Mouse (Mus musculus) gastrocnemius, postnatal 4 days (tissue): ENCODE measurements at regions not wholly inside any gene's neighbourhood (a gene's known extent, or its start where the extent isn't known, plus 50 kb on each side); places are given as distances from the start of the nearest gene placed in this dataset.

Experiments used
- DNase-seq, 2 experiments: peaks; one replicate each; pipeline ENCODE4 v3.0.0; 2021 to 2022; ENCODE audit warnings: low spot score in 2 of 2, mixed read lengths in 2 of 2

DNA sequence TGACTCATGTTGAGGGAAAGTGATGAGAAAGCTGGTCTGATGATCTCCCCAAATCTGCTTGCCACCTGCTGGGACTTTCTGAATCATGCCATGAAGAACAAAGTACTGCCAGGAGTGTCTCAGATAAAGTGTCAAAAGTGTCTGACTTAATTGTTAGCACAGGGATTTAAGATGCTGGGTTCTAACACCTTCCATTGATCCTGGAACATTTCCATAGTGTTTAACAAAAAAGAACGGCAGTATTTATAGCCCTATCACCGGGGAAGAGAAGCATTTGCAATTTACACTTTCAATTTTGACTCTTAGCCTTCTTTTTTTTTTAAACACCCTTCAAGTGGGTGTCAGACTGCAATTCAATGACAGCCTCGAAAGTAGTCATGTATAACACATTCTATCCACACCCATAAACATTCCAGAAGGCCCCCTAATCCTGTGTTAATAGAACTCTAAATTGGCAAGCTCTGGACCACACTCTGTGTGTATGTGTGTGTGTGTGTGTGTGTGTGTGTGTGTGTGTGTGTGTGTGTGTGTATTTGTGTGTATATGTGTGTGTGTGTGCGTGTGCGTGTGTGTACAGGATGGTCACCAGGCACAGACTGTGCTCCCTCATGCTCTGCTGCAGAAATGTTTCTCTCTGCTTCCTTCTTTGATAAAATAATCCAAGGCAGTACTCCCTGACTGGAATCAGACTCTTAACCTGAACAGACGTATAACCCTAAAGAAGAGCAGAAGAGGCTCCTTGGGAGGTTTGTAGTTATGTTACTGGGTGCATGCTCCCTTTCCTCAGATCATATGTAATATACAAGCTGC lies 313.2 kb downstream of the Rnd3 start:
- no peak for DNase-seq

DNA sequence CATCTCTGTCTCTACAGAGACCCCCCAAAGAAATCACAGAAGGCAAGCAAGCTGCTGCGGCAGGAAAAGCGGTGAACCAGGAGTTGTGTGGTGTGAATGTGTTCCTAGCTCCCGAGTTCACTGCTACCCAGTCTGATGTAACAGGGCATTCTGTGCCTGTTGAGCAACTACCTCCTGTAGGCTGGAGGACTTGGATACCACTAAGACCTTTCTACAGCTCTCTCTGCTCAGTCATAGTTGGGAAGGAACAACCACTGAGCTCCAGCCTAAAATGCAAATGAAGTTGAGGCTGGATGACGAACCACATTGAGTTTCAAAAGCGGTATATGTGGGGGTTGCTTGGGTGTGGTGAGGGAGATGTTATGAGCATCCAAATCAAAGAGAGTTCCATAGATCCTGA lies 315.1 kb downstream of the Rnd3 start:
- DNase-seq = no peak

DNA sequence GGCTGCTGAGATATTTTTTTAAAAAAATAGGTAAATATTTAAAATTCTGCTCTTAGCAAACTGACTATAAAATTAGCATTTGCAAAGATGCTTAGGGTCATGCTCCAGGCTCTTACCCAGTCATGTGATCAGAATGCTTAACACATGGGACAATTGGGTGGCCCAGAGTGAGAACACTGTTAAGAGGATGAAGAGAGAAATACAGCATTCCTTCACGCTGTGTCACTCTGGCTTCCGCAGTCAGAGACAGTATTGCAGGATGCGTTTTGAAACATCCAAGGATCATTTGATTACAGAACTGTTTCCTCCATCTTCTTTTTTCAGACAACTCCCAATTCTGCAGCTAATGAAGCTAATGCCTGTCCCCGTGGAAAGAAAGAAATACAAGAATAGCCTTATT lies 316.4 kb downstream of the Rnd3 start:
- no peak for DNase-seq

DNA sequence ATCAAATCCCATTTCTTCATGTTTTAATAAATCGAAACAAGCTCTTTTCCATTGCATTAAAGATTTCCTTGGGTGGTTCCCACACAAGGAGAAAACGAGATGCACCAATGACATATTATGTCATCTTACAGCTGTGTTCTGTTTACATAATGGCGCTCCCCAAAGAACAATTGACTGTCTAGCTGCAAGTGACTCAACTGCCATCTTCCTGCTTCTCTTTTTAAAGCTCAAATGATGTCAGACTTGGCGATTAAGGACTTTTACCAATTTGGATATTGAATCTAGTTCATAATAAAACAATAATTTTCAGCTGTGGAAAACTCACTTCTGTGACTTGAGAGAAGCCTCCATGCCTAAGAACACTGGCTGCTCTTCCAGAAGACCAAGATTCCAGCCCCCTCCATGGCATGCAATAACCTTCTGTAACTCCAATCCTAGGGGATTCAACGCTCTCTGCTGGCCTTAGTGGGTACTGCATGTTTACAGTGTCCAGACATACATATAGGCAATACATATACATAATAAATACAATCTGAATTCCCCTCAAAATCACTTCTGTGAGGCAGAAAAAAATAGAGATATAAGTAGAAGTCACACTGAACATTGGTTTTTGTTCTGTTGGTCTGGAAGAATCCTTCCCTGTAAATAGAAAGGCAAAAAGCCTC lies 318.7 kb downstream of the Rnd3 start:
- no peak for DNase-seq

DNA sequence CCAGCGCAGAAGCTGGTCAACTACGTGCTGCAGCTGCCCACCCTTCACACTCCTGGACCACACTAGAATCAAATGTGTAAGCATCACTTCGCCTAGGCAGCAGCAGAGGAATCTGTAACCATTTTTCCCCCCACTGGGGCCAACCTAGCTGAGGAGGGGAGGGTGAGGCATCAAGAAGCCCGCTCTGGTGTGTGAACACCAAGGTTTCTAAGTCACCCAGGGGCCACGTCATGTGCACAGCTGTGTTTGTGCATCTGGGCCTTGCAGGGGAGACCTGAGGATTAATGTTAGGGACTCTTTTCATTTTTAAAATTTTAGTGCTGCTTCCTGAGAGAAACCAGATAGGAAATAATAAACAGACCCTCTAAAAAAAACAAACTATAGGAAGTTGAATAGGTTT lies 321.8 kb downstream of the Rnd3 start:
- no peak for DNase-seq

DNA sequence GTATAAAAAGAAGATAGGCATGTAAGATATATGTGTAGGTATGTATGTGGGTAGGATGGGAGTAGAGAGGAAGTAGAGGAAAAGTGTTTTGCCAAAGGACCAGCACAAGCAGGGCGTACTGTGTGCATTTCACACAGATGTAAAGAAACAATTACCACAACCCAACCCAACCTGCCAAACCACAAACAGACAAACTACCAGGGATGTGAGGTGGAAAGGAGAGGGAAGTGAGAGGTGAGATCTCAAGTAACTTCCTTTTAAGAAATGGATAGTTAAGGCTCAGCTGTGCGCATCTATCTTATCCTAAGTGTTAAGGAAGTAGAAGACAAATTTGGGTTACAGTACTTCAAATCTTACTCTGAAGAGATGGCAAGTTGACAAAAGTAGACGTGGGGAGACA lies 322.4 kb downstream of the Rnd3 start:
- DNase-seq = no peak

DNA sequence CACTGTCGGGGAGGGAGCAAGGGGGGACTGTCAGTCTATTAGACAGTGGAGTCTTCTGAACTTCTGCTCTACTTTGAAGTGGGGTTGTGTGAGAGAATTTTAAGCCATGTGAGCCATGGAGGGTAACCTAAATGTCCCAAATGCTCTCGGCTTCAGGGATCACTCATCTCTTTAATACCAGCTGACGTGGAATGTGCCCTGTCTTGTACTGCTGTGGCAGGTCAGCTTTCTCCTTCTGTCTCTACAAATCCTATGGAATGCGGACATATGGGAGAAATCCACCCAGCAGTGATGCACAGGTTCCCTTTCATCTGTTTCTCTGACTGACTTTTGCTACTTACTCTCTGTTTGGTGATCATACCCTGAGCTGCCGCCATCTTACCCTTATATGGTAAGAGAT lies 323.3 kb downstream of the Rnd3 start:
- no peak for DNase-seq

DNA sequence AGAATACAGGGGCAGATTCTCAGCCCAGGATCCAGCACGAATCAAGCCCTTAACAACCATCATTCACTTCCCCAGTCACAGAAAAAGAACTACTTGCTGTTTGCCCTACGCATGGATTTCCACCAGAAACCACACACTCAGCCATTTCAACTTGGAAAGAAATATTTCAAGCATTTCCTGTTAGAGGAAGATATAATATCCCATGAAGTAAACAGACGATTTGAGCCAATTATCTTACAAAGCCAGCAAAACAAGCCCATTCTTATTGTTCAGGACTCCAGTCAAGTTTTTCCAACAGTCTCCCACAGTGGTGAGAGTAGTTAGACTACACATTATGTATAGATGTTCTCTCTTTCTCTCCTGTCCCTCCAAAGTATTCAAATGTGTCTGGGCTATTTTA lies 324.1 kb downstream of the Rnd3 start:
- no peak for DNase-seq

DNA sequence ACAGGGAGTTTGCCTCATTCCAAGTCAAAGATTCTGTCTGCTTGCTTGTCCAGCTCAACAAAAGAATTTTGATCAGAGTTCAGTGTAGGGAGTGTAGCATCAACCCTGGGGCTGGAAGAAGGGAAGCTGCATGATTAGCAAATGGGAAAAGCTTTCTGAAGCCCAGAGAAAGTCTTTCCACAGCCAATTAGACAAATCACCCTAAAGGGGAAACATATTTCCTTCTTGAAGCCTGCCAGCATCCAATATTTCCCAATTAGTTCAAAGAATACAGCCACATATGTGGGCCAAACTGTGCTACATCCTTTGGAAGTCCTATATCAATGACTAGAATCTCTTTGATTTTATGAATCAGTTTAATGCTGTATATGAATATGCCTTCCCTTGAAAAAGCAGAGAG lies 326.2 kb downstream of the Rnd3 start:
- no peak for DNase-seq

DNA sequence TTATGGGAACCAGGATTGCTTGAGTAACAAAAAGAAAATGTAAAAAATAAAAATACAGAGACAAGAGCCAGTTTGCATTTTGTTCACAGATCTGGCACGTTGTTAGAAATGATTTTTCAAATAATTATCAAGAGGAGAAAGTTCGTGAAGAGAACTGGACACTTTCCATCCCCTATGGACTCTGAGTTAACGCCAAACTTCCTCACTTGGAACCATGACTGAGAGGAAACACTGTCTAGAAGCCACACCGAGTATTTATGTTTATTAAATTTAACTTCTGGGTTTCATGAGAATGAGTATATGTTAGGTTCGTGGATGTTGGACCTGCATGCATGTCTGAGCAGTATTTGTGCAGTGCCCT lies 329.6 kb downstream of the Rnd3 start:
- no peak for DNase-seq

DNA sequence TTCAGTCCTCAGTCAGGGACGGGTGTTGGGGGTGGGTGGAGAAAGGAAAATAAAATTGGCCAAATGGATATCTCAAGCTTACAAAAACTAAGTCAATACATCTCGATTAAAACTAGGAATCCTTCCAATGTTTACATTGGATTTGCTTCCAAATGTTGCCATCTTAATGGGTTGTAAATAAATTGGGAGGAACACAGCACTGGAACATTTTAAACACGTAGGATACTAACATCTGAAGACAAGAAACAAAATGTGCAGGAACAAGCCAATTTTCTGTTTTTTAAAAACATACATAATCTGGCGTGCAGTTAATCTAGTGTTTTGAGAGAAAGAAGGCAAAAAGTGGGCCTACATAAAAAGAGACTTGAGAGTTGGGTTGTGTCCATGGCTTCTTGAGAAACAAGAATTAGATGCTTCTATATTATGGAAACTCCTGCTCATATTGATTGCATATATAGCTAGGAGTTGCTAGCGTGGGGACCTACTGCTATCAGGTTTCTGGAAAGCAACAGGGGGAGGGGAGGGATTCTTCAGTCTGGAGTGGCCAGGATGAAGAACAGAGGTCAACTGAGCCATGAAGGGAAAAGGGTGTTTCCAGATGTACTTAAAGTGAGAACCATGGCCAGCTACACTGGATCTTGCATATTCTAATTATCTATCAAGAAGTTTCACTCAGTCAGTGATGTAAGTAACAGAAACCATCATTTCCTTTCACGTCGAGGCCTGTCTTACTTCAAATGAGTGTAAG lies 330.2 kb downstream of the Rnd3 start:
- DNase-seq = no peak

DNA sequence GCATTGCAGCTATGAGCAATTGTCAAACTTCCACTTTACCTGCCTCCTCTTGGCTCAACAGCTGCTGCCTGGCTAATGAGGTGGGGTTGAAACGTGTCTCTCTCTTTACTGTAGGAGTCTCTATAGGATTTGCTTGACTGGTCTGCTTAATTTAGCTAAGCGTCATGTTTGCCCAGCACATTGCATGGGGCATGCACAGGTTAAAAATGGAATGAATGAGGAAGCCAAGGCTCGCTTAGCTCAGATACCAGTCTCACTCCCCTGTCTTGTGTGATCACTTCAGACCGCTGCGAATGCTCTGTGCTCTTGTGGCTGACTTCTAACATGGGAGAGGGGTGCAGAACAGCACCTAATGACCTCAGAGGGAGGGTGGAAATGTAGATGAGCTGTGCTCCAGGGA lies 332.5 kb downstream of the Rnd3 start:
- DNase-seq = no peak

DNA sequence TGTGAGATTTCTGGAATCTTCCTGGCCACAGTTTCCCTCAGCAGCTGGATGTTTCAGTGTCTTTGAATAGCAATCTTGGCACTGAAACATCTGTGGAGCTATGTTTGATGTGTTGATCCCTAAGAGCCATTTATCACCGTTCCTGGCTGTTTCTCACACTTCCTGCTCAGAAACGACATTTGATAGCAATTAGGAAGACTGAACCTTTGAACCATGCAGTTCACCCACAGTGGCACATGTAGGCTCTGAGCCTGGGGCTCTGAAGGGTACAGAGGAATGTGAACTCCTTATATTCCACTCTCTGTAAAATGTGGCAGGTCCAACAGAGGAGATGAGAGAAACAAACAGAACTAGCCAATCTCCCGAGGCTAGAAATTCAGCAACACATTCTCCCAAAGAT lies 333.4 kb downstream of the Rnd3 start:
- DNase-seq = no peak

DNA sequence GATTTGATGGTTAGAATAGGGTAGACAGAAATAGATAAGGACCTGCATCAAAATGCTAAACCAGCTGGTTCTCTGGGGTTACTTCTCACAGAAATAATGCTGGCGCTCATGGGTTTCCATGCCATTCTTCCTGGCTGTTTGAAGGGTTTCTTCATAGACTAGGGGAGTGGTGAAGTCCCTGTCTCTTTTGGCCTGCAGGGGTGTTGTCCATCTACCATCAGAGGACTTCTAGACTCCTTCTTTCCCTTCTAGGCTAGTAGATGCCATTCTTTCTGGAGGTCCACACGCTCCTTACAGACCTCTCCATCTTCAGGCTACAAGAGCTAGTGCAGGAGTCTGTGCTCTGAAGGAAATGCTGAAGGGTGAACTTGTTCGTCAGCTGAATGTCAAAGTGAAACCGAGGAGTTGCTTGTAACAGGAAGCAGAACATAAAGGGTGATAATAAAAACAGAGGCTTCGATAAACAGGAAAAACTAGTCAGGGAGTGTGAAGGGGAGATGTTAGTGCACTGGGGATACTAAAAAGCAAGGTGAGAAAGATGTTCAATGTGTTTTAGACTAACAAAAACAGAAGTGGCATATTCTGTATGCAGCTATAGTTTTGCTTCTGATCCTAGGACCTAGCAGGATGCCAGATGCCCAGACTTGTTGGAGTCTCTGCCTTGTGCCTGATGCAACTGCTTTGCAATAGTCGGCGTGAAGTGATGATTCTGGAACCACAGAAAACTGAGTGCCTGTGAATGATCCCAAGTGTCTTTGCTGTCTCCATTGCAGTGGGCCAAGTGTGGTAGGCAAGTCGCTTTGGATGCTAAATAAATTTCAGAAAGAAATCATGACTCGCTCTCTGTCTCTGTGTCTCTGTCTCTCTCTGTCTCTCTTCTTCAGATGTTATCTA lies 335.1 kb downstream of the Rnd3 start:
- DNase-seq = no peak

DNA sequence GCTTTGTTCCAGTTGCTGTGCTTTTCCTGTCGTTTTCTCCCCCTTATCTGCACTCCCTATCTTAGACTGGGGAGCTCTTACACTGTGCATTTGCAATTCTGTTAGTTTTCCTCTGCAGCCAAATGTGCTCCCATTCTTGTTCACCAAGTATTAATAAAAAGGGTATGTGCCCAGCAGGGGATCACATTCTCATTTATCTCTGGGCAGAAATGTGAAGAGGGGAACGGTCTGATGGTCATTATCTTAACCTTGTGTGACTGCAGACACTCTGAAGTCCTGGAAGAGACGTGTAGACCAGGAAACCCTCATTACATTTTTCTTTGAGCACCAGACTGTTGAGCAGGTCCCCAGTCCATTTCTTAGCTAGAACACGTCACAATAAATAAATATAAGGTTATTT lies 336.6 kb downstream of the Rnd3 start:
- DNase-seq = no peak

DNA sequence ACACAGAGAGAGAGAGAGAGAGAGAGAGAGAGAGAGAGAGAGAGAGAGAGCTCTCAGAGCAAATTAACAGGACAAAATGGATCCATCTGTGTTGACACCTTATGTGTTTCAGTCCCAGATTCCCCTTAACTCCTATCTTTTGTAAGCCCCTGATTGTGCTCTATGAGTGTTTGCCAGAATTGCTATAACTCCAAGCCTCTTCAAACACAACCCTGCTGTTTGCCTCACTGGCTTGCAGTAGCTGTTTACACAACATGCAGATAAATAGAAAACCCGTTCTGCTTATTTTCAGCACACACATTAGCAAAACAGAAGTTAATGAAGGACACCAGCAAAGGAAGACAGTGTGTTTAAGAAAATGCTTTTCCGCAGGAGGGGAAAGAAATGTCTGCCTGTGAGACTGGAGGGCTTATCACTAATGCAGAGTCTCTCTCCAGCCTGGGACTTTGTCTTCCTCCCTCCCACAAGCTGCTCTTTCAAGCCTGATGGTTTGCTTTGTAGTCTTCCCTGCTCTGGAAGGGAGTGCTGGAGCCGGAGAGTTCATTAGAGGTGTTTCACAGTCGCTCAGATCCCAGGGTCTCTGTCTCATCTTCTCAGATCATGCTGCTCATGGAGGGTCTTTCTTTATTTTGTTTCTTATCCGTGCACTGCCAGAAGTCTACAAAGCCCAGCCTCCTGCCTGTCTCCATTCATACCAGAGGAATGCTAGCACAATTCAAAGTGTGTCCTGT lies 338.4 kb downstream of the Rnd3 start:
- no peak for DNase-seq

DNA sequence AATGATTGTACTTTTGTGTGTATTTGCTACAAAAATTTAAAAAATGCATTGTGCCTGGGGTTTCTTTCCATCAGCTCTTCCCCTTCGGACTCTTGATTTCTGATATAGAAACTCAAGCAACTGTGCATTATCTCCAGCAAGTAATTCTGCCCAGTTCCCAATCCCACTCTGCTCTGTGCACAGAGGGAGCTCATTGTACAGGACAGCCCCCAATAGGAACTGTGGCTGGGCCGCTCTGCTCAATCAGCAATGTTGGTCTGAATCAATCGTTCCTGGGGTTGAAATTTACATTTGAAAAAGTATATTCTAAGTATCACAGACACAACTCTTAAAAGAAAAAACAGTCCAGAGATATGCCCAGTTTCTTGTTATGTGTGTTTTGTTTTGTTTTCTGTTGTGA lies 339.1 kb downstream of the Rnd3 start:
- DNase-seq = no peak

DNA sequence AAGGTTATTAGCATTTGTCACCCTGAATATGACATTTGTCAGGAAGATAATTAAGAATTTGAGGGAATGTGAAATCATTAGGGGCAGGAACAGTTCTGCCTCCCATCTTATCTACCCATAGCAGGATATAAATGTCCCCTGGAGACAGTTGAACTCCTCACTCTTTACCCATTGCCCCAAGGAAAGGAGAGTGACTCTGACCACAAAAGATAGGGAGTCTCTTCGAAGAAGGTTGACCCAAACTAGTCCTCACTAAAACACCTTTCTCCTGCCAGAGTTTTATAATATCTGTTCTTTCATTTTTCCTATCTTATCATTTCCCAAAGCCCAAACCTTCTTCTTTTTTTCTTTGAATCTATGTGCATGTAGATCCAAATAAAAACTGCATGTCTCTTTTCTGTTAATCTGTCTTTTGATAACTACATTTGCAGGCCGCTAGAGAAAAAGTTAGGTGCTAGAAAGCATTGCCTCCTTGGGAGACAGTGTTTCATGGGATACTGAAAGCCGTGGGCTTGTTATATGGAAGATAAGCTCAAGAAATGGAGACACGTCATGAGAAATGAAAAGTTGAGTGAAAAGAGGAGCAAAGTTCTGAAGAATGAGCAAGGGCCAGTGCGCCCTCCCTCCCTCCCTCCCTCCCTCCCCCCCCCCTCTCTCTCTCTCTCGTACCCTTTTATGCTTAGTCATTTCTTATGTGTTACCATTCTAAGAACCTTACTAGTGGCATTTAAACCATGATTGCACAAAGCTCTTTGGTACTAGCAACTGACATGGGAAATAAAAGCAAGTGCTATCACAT lies 341.6 kb downstream of the Rnd3 start:
- DNase-seq = no peak

DNA sequence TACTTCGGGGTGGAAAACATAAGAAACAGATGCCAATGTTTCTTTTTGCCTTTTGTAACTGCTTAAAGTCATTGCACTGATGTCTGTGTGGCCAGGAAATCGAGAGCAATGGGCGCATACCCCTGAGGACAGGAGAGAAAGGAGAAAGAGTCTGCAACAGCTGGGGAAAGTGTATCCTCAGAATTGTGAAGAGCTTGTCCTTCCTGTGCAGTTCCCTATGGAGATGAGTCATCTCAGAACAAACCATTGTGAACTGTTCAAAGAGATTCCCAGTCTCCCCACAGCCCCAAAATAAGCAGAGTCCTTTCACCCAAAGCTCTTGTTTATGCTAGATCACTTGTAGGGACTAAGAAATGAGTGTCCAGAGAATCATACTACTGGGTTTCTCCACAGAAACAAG lies 343.3 kb downstream of the Rnd3 start:
- DNase-seq = no peak

DNA sequence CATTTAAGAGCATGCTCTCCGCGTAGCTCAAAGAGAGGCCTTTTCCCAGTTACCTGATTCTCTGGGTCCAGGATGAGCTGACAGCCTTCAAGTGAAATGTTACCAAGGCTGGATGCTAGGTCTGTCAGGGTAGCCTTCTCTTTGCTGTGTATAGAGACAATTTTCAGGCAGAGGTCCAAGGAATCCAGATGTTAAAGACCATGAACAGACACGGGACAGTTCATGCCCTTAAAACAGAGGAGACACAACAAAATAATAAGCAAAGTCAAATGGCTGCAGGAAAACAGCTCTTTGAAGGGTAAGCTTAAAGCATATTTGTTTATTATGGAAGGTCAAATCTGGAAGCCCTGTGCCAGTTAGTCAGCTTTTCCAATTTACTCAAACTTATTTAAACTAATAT lies 352.8 kb downstream of the Rnd3 start:
- DNase-seq = no peak
